Mouse (Mus musculus) CD8-positive naive resting alpha-beta T cell, adult 2 months (primary cell): ENCODE measurements around the gene Arhgef7.
"Not testable (repeated sequence)": the region's sequence is repeated elsewhere in the genome, so short reads cannot be mapped to it uniquely, and the experiment has no call there.

ENCODE experiments used
- DNase-seq, 2 experiments: peaks; one replicate each; pipeline ENCODE4 v3.0.0; 2022; ENCODE audit warnings: low read depth in 2 of 2, low spot score in 2 of 2

Gene Arhgef7

GRCm38 (mm10) chr8:11831939-11832338 lies 104.4 kb downstream of the Arhgef7 start:
- no peak for DNase-seq

DNA sequence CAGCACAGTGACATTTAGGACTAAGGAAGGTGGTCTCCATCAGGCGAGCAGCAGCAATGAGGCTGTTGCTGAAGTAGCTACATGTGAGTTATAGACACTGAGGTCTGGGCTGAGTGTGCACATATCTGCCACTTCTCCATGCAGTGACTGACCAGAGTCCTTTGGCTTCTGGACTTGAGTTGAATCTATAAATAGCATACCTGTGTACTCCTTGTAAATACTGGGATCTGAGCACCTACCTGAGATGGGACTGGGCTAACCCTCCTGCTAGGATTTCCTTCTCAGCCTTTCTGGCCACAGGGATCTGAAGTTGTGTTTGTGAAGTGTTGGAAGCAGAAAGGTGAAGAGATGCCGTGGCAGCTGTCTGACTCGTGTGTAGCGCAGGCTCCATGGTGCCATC lies 105.6 kb downstream of the Arhgef7 start:
- no peak for DNase-seq

DNA sequence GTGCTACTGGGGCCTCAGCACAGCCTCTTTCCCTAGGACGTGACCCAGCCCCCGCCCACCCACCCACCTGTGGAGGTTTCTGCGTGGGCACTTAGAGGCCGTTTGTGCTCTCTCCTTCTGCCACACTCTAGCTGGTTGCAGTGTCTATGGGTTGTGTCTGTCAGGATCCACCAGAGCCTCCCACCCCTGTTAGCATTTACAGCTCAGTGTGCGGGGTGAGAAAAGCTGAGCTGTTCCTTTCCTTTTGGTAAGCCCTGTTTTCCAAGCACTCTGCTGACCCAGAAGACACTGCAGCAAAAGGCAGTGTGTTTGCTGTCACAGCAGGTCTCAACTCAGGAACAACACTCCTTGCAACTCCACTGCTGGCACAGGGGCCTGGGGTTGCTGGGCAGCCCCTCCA lies 106.7 kb downstream of the Arhgef7 start:
- DNase-seq = no peak

- no peak for DNase-seq
Observed at GRCm38 (mm10) chr8:11834691-11835090, 107.2 kb downstream of the Arhgef7 start.

DNA sequence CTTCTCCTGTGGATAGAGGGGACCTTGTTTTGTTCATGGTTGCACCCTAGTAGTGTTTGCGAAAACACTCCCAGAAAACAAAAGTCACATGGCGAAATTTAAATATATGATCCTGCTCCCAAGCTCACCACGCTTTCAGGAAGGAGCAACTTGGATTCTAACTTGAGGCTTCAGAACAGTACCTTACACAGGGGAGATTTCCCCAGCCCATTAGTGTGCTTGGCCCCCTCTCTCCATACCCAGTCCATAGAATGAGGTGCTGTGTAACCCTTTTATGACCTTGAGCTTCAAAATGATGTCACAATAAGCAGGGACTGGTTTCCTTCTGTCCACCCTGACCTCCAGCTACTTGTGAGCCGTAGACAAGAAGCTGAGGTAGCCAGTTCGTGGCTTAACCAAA lies 112.7 kb downstream of the Arhgef7 start, which contains the start of gene Tex29:
TSS of gene Tex29 (plus strand) at position 301 of the 400 bp plus-strand sequence.
- DNase-seq = no peak

GRCm38 (mm10) chr8:11841571-11841970 lies 114.0 kb downstream of the Arhgef7 start:
- DNase-seq = no peak

GRCm38 (mm10) chr8:11842757-11843156 lies 115.2 kb downstream of the Arhgef7 start:
- DNase-seq = no peak

- no peak for DNase-seq
Observed at GRCm38 (mm10) chr8:11843677-11844315, 116.3 kb downstream of the Arhgef7 start.

- DNase-seq = no peak
Observed at GRCm38 (mm10) chr8:11844316-11844685, 116.8 kb downstream of the Arhgef7 start.

DNA sequence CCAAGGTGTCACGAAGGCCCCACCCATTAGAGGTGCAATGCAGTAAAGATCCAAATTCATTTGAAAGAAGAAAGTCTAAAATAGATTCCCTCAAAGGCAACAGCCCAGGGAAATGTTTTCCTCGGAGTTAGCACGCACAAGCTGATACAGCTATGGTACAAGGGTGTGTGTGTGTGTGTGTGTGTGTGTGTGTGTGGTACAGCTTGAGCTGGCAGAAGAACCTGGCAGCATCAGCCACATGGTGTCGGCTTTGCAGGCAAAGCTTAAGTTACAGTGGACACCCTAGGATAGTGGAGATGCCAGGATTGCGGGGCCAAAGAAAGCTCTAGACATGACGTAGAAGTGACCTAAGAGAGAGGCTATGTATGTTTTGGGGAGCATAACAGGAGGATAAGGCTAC lies 119.3 kb downstream of the Arhgef7 start:
- DNase-seq = no peak

DNA sequence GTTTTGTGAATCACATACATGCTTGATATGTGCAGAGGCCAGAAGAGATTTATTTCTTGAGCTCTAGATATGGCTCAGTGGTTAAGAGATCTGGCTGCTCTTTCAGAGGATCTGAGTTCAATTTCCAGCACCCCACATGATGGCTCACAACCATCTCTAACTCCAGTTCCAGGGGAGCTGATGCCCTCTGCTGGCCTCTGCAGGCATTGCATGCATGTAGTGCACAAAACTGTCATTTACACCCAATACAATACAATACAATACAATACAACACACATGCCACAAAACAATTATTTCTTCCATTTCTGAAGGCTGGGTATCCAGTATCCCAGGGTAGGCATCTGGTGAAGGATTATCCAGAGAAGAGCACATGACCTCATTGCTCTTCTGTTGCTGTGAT lies 140.3 kb downstream of the Arhgef7 start:
- DNase-seq = no peak

- not testable (repeated sequence) for DNase-seq
Observed at GRCm38 (mm10) chr8:11874227-11874626, 146.7 kb downstream of the Arhgef7 start.

DNA sequence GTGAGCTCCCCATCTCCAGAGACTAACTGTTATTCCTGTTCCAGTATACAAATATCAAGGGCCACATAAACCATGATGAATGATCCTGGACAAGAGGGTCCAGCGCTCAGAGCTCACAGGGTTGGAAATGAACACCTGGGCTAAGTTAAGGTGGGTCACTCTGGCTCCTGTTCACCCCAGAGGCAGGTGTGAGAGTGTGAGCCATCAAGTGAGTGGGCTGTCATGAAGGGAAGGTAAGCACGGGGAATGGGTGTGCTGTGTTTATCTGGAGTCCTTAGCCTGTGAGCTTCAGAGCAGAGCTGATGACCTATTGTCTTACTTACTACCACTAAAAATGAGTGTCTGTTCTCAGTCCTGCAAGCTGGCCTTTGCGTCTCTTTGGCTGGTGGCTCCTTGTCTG lies 157.1 kb downstream of the Arhgef7 start:
- no peak for DNase-seq
